Mouse (Mus musculus): ENCODE measurements at regions not wholly inside any gene's neighbourhood (a gene's known extent, or its start where the extent isn't known, plus 50 kb on each side); places are given as distances from the start of the nearest gene placed in this dataset.

DNA sequence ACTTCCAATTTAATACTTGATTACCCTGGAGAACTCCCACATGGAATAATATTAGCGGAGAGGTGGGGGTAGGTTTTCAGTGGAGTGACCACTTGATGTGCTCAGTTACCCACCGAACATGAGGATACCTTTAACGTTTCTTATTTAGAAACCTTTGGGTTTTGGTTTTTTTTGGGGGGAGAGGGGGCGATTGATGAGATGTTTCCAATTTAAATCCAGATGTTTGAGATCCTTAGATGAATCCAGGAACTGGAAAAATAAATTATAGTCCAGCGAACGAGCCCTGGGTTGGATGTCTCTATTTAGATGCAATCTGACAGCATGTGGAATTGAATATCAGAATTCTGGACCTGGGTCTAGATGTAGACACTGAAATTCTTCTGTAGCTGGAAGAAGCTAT lies 393.4 kb downstream of the Cd83 start:
- no peak for TF ChIP-seq TAL1 (IDR thresholded peaks at IDR 0.05; ENCODE audit: low read length)
- TF ChIP-seq GATA1 (IDR thresholded peaks at IDR 0.05; ENCODE audit: low read length) = no peak

Measured in erythroblast, embryonic 14.5 days (primary cell).